Mouse (Mus musculus) C2C12 (cell line): ENCODE results near the gene Nol10.

ENCODE experiments used
- CEBPB ChIP-seq: IDR thresholded peaks from one replicate; pipeline ENCODE4 v1.6.1; 2011; ENCODE audit warnings: low read depth, mild to moderate bottlenecking, control low read depth, moderate library complexity
- CTCF ChIP-seq: IDR thresholded peaks from one replicate; pipeline ENCODE4 v1.5.1; 2011; ENCODE audit not compliant: control insufficient read depth, insufficient read depth, insufficient read length
- FOSL1 ChIP-seq: IDR thresholded peaks from one replicate; pipeline ENCODE4 v1.8.0; 2011; ENCODE audit warnings: mild to moderate bottlenecking, low read length; ENCODE audit not compliant: poor library complexity, insufficient read depth, severe bottlenecking
- MAX ChIP-seq: IDR thresholded peaks from one replicate; pipeline ENCODE4 v1.6.1; 2011; ENCODE audit warnings: mild to moderate bottlenecking, control low read depth
- MYOD1 ChIP-seq: IDR thresholded peaks from one replicate; pipeline ENCODE4 v1.6.1; 2011; ENCODE audit warnings: low read depth; ENCODE audit not compliant: control insufficient read depth, insufficient read length
- MYOG ChIP-seq: IDR thresholded peaks from one replicate; pipeline ENCODE4 v1.6.1; 2011; ENCODE audit not compliant: control insufficient read depth, insufficient read length; ENCODE audit errors: extremely low read depth
- USF1 ChIP-seq: IDR thresholded peaks from one replicate; pipeline ENCODE4 v1.6.1; 2011; ENCODE audit warnings: low read depth, mild to moderate bottlenecking, control low read depth, moderate library complexity

DNA sequence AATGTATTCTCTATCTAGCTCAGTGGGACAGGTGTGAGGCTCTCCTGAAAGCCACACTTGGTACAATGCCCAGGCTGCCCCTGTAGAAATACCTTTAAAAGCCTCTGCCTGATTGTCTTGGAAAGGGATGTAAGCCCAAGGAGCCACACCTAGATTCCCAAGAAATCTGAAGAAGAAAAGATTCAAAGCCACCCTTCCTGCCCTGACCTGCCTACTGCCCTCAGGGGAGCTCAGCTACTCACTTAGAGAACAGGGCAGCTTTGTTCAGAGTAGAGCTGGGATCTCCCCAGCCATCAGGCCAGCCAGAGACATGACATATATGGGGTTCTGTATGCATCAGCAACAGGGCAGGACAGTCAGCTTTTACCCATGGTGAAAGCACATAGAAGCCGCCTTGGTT lies 48.4 kb upstream of the Nol10 start:
- TF ChIP-seq CTCF (no peak), MYOD1 (no peak), USF1 (no peak), MYOG (no peak), MAX (no peak), CEBPB (no peak), FOSL1 (no peak)
